ENCODE assay signal across 21 mouse cellular contexts in genomic region chr19:32244881-32245280, GRCm38 (mm10).
"Had no signal": no experiment of that assay in that cellular context is flagged by ENCODE, and none has a peak within 500 bp of the region (broad histone marks: within the 10 kb centered on the region; RNA-seq: fewer than 3 reads in every experiment).

No protein-coding gene starts in this region.

- H3K36me3 ChIP-seq: intestine, embryonic 15.5 days; limb, embryonic 10.5 days; limb, embryonic 13.5 days; liver, embryonic 15.5 days; midbrain, embryonic 12.5 days; midbrain, embryonic 15.5 days; neural tube, embryonic 12.5 days; neural tube, embryonic 15.5 days had no signal

- H3K27ac ChIP-seq: intestine, embryonic 15.5 days; limb, embryonic 10.5 days; limb, embryonic 13.5 days; liver, embryonic 15.5 days; macrophage; midbrain, embryonic 12.5 days; midbrain, embryonic 15.5 days; neural tube, embryonic 12.5 days; neural tube, embryonic 15.5 days; stomach, postnatal 0 days had no signal

- DNase-seq: kidney, adult 11 months; kidney, adult 8-10 months; kidney, postnatal 14 days; kidney, postnatal 4 days; lung, adult 2 months; right cerebral cortex, adult 18-20 months; right cerebral cortex, postnatal 14 days; right cerebral cortex, postnatal 4 days; thymus, adult 2 months; thymus, postnatal 14 days; thymus, postnatal 4 days had no signal

- H3K27me3 ChIP-seq: intestine, embryonic 15.5 days; limb, embryonic 13.5 days; liver, embryonic 15.5 days; midbrain, embryonic 12.5 days; midbrain, embryonic 15.5 days; neural tube, embryonic 12.5 days; neural tube, embryonic 15.5 days had no signal

- H3K4me3 ChIP-seq: intestine, embryonic 15.5 days; limb, embryonic 10.5 days; limb, embryonic 13.5 days; liver, embryonic 15.5 days; midbrain, embryonic 12.5 days; midbrain, embryonic 15.5 days; neural tube, embryonic 12.5 days; neural tube, embryonic 15.5 days had no signal

- H3K4me1 ChIP-seq: midbrain, embryonic 12.5 days; midbrain, embryonic 15.5 days; neural tube, embryonic 12.5 days had no signal
